Mouse (Mus musculus): ENCODE data around the gene Gm14410.
"Not testable (repeated sequence)": the region's sequence is repeated elsewhere in the genome, so short reads cannot be mapped to it uniquely, and the experiment has no call there.

Gene Gm14410

GRCm38 (mm10) chr2:177206341-177206740 lies at the start of gene Gm14410:
TSS of gene Gm14410 (minus strand) at chr2:177206421.
- DNase-seq: not testable (repeated sequence)

DNA sequence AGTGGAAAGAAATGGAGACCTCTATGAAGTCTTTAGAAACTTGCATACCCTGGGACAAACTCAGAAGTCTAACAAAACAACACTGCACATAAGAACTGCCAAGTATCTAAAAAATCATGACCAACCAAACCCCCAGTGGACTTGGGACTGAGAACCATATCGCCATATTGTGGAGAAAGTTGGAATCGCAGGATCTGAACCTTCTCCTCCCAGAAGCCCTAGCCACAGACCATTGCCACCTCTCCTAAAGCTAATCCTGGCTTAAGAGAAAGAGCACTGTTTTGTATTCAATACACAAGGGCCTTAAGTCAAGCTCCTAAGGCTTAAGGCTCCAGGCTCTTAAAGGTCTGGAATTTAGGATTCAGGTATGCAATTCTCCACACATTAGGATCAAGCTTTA lies 41.2 kb upstream of the Gm14410 start:
- DNase-seq: not testable (repeated sequence)

DNA sequence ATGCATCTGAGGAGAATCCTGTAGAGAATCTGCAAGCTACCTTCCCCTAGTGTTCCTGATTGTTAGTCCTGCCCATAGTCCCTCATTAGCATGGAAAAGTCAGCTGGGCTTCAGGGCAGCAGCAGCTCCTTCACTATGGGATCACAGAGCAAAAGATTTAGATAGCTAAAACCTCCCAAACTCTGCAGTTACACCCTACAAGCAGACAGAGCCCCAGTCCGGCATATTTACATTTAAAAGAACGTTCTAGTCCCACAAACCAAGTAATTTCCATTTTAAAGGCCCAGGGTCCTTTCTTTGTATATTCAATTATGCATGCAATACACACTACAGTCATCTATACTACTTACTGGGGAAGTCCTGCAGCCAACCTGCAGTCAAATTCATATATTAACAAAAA lies 24.2 kb upstream of the Gm14410 start:
- not testable (repeated sequence) for DNase-seq

DNA sequence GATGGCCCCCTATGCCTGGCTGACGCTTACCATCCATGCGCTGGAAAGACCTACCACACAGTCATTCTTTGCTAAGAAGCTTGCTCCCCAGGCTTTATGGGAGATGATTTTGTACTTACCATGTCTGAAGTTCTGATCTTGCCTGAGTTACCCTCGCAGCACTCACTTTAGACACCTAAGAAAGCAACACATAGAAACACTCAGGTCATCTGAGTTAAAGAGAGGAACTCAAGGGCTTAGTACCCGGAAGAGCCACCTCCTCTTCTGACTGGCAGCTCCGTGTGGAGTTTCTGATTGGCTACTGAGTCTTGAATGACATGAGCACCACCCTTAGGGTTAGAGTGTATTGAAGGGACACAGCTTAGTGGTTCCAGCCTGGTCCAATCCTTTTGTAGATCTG lies 33.5 kb downstream of the Gm14410 start:
- not testable (repeated sequence) for DNase-seq

Data from liver (tissue).